Mouse (Mus musculus) kidney, postnatal 14 days (tissue): ENCODE data around the gene Rpl9.

Source experiments
- DNase-seq: peaks from one replicate; pipeline ENCODE4 v3.0.0; 2022; ENCODE audit warnings: mixed read lengths

The Rpl9 gene

DNA sequence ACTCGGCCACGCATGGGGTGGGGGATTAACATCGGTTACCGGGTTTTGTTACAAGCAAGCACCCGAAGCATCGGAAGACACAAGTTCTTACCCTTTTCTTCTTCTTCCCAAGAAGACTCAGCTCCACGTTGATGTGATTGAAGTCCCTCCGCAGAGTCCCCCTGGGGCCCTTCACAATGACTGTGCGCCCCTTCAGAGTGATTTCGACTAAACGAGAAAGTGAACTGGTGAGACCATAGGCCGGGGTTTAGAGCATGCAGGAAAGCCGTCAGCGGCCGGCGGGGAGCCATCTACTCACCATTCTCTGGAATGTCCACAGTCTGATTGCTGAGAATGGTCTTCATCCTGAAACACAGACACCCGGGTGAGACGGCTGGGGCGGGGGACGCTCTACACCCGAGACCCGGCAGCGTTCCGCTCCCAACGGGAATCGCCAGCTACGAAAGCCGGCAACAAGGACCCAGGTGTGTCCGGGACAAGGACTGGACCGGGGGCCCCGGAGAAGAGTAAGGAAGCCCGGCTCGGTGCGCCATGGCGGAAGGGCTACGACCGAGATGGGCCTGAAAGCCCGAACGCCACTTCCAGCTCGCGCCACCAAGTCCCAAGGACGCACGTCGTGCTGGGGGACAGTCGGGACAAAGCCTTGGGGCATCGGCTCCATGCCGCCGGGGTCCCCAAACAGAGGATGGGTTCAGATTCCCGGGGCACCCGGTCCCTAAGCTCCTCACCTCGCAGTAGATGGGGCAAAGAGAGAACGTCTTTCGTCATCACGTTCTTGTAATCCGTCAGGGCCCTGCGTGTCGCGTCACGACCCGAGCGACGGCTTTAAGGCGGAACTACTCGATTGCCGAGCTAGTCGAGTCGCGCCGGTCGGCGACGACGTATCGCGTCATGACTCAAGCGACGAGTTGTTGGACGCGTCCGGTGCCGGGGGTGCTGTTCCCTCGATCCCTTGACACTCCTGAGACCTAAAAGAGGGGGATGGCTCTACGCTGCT is at the start of gene Rpl9, which contains the start of gene Lias:
Gene Rpl9, minus strand, starts transcription at position 797 of the 997 bp plus-strand sequence.
Gene Lias, plus strand, starts transcription at position 850 of the 997 bp plus-strand sequence.
- DNase-seq: peak; percentile 99

DNA sequence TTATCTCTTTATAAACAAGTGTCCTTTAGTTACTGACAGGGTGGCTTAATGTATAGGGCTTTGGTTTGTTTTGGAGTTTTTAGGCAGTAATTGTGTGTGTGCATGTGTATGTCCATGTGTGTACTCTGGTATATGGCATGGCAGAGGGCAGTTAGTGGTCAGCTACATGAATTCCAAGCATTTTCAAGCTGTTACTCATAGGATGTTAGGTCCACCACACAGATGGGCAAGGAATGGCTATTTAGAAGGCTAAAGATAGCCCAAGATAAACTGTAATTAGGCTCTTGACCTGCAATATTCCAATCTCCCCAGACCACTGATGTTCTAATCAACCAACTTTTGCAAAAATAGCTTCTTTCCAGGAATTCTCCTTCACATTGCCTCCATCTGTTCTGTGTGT is 46.8 kb upstream of the Rpl9 start:
- no peak for DNase-seq

DNA sequence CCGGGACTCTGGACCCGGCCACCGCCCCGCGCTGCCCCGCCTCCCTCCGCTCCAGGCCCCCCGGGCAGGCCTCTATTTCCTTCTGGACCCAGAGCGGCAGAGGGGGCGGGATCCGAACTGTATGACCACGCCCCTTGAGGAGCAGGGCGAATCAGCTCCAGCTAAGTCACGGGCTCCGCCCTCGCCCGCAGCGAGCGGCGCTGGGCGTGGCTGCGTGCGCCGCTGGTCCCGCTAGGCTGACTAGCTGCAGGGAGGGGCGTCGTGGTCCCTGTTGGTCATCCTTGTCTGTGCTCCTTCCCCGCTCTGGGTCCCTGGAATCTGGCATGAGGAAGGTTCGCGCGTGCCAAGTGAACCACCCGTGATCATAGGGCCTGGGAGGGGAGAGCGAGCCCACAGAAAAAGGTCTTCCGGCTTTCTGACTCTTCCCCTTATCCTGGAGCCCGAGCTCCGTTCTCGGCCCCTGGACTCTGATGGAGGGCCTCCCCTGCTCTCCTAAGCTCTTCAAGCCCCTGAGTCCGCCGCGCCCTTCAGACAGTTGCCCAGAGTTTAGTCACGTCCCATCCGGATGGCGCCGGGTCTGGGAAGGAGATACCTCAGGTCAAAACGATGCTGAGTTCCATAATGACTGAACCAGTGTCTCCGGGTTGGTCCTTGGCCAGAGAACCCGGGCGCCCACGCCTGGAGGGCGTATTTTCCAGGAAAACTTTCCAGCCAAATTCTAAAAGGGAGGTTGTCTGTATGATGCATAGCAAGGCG is 44.7 kb upstream of the Rpl9 start, which contains the start of gene Ugdh:
Gene Ugdh, minus strand, starts transcription at position 144 of the 756 bp plus-strand sequence.
- DNase-seq: peak; percentile 99

DNA sequence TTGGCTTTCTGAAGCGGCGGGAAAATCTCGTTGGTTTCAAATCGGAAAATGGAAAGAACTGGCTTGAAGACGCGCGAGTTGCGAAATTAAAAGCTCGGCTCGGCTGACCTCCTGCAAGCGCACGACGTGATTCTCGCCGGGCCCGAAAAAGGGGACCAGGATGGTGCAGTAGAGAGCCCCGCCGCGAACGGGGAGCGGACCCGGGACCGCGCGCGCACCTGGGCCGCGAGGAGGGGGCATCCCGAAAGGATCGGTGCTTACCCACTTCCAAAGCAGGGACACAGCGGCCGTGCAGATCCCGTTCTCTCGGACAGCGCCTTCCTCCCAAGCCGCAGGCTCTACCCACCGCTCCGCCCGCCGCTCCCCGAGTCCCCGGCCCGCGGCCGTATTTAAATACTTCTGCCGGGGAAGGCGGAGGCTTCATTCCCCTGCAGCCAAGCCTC is 44.1 kb upstream of the Rpl9 start:
- no peak for DNase-seq

DNA sequence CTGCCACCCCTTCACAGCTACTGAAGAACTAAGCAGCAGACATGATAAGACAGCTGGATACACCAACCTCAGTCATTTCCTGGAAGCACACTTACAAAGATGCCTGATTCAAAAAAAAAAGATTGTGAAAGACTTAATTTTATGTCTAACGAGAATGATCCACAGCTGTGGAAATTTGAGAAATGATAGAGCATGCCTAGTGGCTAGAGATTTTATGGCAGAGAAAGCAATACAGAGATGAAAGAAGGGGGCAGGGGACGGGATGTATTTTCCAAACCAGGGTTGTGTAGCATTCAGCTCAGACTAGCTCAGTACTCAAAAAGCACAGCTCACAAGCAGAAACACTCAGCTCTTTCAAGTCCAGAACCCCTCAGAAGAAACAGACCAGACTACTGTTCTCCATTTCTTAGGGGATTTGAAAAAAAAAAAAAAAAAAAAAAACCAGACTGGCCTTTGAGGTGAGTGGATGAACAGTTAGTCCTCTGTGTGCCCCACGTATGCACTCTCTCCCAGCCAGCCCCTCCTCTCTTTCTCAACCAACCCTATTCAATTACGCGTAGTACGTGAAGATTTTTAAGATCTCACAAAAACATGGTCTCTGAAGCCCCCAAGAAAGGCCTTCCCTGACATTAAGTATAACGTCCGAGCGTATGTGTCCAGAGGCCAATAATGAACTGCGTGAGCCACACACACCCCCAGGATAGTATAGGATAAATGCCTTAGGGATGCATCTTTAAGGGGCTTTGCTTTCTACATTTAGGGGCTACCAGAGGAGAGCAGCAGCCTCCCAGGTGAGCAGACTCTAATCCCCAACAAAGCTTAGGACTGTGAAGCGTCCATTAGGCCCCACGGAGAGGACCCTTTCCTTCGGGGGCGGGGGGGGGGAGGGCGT is 43.5 kb upstream of the Rpl9 start:
- DNase-seq: no peak

DNA sequence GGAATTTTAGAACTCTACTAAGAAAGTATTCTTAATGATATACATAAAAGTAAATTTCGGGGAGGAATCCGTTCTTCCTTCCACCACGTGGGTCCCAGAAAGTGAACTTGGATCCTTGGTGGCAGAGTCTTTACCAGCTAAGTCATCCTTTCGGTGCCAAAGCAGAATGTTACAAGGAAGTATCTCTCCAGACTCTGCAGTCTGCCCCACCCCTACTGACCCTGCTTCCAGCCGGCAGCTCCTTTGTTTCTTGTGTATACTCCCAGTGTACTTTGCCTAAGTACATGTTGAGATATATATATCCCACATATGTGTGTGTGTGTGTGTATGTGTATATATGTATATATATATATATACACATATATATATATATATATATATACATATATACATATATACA is 38.2 kb upstream of the Rpl9 start:
- no peak for DNase-seq

DNA sequence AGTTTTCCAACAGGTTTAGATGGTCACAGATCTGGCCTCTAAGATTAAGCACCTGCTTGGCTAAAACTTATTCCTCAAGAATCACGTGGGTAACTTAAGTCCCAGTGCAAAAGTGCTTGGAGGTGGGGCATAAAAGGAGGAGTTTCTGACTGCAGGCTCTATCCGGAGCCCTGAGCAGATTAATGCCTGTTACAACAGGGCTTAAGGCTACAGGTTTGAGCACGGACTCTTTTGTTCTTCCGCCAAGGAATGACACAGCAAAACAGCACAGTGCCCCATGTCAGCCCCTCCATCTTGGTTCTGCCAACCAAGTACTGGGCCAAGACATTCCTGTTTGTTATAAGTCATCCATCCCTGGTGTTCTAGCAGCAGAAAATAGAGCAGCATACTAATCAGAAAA is 37.1 kb upstream of the Rpl9 start:
- no peak for DNase-seq

DNA sequence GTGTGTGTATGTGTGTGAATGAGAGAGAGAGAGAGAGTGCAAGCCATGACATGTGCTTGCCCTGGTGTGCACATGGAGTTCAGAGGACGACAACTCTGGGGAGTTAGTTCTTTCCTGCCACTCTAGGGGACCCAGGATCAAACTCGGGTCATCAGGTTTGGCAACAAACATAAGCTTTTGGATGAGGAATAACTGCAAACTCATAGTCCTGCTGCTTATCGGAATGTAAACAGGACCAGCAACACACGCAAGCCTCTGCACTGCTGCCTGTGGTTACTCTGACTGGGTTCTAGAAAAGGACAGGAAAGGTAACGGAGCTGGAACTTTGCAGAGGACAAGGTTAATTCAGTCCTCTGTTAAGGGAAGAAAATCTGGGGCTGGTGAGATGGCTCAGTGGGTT is 34.0 kb upstream of the Rpl9 start:
- DNase-seq: no peak

DNA sequence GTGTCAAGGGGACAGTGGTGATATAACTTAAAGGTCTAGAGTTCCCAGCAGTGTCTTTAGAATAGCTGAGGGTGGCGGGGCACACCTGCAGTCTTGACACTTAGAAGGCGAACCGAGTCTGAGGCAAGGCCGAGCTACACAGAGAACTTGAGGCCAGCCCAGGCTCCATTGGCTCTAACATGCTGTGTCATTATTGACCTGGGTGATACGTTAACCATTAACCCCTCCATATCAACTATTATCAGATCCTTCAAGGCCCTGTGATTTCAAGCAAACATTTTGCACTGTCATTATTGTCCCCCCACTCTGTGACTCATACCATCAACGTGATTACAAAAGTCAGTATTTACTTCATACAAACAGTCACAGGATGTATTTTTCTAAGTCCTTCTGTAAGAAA is 33.0 kb upstream of the Rpl9 start:
- DNase-seq: peak; percentile 35

DNA sequence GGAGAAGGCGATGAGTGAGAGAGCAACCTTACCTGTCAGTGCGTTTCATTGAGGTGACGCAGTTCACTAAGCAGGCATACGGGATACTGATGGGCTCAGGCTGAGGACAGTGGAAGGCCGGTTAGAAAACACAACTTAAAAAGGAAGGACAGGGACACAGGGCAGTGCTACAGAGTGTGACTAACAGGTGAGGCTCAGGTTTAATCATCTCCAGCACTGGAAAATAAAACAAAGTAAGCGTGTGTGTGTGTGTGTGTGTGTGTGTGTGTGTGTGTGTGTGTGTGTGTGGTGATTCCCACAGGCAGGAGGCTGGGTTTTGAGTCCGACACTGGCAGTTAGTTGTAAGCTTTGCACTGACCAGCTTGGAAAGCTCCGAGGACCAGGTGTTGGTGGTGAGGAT is 31.6 kb upstream of the Rpl9 start:
- DNase-seq: peak; percentile 47

DNA sequence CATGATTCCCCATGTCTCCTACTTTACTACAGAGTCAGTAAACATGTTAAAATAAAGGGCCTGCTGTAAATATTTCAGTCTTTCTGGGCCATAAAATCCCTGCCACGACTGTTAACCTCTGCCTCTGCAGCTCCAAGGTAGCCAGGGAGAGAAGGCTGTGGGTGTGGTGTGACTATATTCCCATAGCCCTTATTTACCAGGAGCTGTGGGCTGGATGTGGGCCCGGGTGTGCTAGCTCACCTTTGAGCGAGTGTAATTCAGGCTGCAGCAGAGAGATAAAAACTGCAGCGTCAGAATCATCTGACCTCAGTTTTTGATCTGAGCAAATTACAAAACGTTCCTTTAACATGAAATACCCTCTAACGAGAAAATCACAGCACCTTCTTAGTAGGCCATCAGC is 29.6 kb upstream of the Rpl9 start:
- peak; percentile 21 for DNase-seq

DNA sequence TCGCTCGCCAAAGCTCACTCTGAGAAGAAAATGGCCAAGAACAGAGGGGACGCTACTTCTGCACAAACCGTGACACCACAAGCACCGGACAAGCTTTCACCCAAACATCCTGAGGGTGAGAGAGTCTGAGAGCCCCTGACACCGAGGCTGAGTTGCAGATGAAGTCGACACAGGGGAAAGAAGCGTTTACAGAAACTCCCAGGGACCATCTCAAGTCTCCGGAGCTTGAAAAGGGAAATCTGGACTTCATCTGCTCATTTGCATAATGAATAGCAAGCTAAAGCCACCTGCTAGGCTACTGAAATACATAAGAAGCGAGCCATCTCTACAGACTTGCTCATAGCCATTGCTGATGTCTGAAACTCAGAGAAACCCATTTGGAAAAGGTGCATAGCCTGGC is 27.9 kb upstream of the Rpl9 start:
- DNase-seq: no peak

DNA sequence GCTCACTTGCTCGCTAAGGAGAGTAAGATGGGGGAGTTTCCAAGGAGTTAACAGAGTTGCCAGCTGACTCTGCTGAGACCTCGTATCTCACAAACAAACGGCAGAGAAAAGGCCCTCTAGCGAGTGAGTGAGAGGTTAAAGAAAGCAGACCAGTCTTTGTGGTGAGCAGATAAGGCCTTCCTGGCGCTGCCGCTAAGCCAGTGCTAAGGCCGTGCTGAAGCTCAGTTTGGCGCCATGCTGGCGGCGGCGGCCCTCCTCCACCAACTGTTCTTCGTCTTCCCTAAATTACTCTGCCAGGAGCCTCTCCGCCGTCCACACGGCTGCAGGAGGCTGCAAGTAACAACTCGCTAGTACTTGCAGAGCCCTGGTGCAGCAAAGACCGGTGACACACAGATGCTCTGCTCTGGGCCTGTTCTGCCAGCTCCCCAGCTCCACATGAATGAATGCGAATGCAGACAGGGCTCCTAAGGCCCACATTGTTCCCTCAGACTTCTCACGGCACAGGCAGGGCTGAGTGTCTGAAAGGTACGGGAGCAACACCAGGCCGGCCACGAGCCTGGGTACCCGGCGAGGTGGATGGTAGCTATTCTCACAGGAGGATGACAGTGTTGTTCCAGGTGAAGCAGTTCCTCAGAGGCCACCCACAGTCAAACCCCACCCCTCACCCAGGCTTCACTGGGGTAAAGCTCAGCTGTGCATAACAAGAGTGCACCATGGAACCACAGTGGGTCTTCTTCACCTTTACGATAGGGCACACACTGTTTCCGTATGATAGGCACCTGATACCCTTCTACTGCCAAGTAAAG is 24.6 kb upstream of the Rpl9 start:
- DNase-seq: peak; percentile 19

DNA sequence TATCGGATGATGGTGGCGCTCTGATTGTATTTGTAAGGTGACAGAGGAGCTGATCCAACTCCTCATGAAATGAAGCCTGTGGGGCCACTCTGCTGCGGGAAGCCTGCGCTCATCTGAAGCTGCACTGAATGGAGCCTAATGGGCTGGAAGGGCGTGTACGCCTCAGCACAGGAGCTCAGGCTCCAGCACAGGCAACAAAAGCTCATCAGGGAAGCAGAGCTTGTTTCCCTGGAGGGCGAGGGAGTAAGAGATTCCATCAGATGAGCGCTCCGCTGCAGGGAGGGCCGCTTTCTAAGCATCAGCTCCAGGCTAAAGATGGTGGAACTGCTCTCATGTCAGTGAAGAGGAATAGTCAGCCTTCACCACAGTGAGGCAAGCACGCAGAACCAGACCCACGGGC is 16.7 kb upstream of the Rpl9 start:
- no peak for DNase-seq

DNA sequence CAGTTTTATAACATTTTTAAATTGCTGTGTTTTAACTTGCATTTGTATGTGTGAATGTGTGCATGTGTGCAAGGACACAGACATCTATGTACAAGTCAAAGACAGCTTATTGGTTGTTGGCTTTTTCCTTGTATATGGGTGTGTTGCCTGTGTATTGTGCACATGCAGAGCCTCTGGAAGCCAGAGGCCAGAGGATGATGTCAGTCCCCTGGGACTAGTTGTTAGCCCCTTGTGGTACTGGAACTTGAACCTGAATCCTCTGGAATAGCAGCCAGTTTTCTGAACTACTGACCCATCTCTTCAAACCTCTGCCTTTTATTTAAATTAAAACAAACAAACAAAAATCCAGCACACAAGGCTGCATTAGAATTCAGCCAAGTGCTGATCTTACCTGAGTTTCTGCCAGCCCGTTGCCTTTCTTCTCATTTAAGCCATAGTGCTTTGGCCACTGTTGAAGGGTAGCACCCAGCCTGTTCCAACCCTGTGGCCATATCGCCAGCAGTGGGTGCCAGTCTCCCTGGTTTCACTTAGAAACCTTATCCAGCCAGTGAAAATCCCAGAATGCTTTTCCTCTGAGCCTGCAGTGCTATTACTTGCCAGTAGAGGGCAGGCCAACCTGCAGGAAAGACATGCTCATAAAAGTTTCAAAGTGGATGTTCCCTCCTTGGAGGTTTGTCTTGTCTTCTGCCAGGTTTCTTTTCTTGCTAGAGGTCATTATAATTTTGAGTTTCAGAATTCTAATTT is 10.2 kb upstream of the Rpl9 start:
- peak; percentile 89 for DNase-seq

DNA sequence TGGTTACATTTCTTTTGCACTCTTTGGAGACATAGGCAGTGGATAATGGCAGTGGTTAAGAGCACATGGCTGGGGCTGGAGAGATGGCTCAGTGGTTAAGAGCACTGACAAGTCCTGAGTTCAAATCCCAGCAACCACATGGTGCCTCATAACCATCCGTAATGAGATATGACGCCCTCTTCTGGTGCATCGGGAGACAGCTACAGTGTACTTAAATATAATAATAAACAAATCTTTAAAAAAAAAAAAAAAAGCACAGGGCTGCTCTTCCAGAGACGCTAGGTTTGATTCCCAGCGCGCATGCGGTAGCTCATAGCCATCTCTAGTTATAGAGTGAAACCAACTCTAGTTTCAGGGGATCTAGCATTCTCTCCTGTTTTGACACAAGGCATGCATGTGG is 3.2 kb upstream of the Rpl9 start:
- DNase-seq: no peak

DNA sequence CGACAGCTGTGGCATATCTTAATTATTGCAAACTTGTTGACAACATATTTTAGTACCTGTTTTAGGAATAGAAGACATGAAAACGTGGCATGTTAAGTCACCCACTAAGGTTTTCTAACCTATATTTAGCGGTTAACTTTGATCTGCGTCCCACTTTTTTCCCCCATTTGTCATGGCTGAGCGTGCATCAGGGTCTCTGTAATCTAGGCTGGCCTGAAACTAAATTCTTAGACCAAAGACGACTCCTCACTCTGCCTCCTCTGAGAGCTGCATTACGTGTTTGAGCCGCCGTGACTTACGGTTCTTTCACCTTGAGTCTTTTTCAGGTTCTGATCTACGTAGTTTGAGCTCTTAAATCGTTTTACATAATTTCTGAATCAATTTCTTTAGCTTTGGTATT is 509 bp upstream of the Rpl9 start:
- no peak for DNase-seq

DNA sequence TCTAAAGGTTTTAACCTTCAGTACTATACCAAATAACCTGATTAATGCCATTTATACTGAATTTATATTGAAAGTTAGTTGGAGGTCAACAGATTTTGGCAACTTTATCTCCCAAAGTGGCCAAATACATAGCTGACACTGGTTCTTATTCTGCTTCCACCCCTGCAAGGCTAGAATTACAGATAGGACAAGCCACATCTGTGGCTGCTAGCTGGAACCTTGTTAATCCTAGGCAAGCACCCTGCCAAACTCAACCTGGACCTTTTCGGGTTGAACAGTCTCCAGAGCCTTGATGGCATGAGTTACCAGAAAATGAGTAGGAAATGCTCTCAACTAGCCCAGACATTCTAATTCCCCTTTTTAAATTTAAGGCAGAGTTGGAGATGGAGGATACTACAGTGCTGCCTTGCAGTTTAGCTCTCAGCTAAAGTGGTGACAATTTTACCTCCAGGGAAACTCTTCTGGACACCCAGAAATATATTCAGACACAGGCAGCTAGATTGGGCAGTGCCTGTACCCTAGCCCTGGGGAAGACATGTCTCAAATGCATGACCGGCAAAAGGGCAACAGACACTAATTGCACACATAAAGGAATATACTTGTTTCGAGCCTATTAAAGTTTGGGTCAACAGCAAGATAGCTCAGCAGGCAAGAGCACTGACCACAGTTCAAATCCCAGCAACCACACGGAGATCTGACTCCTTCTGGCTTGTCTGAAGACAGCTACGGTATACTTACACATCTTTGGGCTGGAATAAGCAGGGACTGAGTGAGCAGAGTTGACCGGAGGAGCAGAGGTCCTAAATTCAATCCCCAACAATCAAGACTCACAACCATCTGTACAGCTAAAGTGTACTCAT is 4.0 kb downstream of the Rpl9 start:
- DNase-seq: no peak

DNA sequence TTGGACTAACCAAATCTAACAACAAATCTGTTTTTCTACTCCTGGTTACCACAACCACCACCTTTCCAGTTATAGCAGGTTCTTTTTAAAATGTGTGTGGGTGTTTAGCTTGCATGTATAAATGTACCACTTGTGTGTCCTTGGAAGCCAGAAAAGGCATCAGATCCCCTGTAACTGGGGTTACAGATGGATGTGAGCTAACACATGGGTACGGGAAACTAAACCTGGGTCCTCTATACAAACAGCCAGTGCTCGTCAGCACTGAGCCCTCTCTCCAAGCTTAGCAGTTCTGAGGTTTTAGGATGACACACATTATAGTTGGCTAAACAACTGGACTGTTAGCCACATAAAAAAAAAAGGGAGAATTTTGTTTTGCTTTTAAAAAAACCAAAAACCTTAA is 5.5 kb downstream of the Rpl9 start:
- DNase-seq: no peak

DNA sequence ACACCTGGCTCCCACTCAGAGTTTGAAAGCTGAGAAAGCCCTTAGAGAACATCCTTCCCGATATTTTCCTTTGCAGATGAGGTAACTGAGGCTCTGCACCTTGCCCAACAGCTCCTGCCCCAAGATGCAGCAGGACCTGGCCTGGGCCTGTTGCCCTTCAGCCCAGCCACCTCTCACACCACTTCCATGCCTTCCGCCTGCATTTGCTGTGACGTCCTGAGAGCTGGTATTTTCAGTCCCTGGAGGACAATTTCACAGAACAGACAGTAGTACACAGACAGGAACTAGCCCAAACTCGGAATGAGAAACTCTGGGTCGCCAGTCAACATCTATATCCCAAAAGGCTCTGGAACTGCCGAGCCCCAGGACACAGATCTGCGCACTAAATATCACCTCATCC is 16.5 kb downstream of the Rpl9 start:
- DNase-seq: no peak
